Mouse (Mus musculus) heart, postnatal 0 days (tissue): ENCODE results near the gene Fez1.

Source experiments
- CTCF ChIP-seq: IDR thresholded peaks from 2 replicates; pipeline ENCODE4 v1.5.1; 2016; ENCODE audit warnings: antibody characterized with exemption, control low read depth, low read depth
- EP300 ChIP-seq: IDR thresholded peaks from 2 replicates; pipeline ENCODE4 v1.6.1; 2016; ENCODE audit warnings: antibody characterized with exemption, low read depth

GRCm38 (mm10) chr9:36858677-36859076, 37.0 kb downstream of the Fez1 start:
- TF ChIP-seq EP300 (no peak), CTCF (no peak)
